Mouse (Mus musculus): ENCODE data around the gene Zswim5. TPM values are rescaled to one million over a fixed set of nuclear protein-coding genes. Genes with fewer than 3 reads are reported as not detected.

The Zswim5 gene
- 0.04 TPM for polyA plus RNA-seq (2017; shearing (Covaris generic))

GRCm38 (mm10) chr4:116876995-116877728, at the start of gene Zswim5:
Zswim5 (plus strand) TSS chr4:116877376.

DNA sequence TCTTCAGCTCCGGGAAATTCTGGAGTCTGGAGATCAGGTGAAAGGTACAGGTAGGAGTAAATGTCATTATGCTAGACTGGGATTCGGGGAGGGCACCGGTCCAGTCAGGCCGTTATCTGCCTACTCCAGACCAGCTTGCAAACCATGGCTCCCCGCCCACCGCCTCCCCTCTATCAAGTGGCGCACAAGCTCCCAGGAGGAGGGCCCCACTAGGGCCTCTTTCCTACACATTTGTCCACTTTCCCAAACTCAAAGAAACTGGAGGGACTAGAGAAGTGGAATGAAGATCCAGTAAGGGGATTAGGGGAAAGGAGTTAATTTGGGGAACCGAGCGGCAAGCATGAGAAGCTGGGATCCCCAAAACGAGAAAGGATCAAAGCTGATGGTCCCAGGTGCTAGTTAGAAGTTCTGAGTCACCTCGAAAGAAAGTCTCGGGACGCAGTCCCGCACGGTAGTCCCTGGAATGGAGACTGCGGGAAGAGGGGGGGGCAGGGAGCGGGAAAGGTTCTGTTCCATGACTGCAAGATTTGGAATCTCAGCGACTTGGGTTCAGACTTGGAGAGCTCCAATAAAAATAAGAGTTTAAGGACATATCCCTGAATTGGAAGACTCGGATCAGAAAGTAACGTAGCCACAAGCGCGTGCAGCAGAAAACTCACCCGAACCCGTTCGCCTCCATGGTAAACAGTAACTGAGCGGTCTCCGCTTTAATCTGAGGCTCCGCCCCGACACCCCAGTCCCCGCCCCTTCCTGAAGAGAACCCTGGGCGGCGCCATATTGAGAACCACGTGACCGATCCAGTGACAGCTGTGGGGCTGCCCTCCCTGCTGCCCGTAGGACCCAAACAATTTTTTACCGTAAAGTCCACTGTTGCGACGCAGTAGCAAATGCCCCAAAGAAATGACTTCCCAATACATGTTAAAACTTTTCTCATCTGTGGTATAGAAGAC, 116.8 kb downstream of the Zswim5 start, which contains the start of gene Urod:
TSS of gene Urod (minus strand) at position 742 of the 950 bp plus-strand sequence.

DNA sequence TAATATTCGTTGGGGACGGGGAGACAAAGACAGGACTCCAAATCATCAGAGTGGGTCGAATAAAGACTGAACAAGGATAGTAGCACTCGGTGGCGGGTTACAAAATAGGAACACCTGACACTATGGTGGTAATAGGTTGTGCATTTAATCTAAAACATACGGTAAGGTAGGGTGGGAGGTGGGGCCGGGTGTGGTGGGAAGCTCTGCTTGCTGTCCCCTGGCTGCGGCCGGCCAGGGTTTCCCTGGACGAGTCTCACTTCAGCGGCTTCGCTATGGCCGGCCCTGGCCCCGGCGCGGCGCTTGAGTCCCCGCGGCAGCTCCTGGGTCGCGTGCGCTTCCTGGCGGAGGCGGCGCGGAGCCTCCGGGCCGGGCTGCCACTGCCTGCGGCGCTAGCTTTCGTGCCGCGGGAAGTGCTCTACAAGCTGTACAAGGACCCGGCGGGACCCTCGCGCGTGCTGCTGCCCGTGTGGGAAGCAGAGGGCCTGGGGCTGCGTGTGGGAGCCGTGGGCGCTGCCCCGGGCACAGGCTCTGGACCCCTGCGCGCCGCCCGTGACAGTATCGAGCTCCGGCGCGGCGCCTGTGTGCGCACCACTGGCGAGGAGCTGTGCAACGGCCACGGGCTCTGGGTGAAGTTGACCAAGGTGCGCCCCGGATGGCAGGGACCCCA, 118.1 kb downstream of the Zswim5 start, which contains the start of gene Hectd3:
TSS of gene Hectd3 (plus strand) at position 187 of the 667 bp plus-strand sequence.

DNA sequence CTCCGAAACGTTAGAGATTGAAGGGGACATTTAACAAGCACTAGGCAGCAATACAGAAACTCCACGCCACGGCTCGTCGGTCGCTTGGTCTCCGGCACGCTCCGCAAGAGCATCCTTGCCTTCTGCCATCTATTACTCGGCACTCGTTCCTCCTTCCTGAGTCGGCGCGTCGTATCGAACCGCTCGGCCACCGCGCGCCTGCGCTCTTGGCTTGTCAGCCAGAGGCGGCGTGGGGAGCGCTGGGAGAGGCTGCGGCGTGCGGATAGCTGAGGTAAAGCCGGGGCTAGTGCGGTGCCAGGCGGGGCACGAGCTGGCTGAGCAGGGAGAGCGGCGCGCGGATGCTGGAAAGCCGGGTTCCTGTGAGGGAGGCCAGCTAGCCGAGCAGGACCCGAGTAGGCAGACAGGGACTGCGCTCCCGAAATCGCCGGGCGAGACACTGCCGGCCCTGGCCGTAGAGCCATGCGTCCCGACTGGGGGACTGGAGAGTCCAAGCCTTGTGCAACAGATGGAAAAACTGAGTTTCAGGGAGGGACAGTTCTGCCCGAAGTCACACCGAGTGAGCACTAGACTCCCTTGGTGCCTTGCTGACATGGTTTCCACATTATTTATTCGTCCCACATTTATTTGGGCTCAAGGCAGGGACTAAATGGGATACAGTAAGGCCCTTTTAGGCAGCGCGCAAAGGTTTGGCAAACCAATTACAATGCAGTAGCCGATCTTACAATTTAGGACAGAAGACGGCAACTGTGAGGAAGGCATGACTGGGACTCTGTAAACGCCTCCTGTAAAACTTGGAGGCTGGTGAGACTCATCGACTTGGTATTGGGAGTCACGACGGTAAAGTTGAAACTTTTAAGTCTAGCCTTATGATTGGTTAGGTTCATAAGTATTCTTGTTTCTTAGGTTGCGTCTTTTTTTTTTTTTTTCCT, 142.3 kb downstream of the Zswim5 start, which contains the start of gene Eif2b3:
TSS of gene Eif2b3 (plus strand) at position 197 of the 929 bp plus-strand sequence.

Other genes starting within 250 kb of the Zswim5 start
- gene Nasp, start 249.4 kb upstream of the Zswim5 start, polyA plus RNA-seq (2017; shearing (Covaris generic)), result 50.5 TPM
- 274 TPM for gene Akr1a1, start 225.7 kb upstream of the Zswim5 start, polyA plus RNA-seq (2017; shearing (Covaris generic))
- gene Prdx1, start 191.8 kb upstream of the Zswim5 start, polyA plus RNA-seq (2017; shearing (Covaris generic)), result 546 TPM
- gene Mmachc, start 169.0 kb upstream of the Zswim5 start, polyA plus RNA-seq (2017; shearing (Covaris generic)), result 8.6 TPM
- 16.4 TPM for gene Ccdc163, start 168.9 kb upstream of the Zswim5 start, polyA plus RNA-seq (2017; shearing (Covaris generic))
- 8.4 TPM for gene Tesk2, start 156.4 kb upstream of the Zswim5 start, polyA plus RNA-seq (2017; shearing (Covaris generic))
- 39.7 TPM for gene Toe1, start 69.7 kb upstream of the Zswim5 start, polyA plus RNA-seq (2017; shearing (Covaris generic))
- gene Mutyh, start 69.7 kb upstream of the Zswim5 start, polyA plus RNA-seq (2017; shearing (Covaris generic)), result 16.4 TPM
- gene Hpdl, start 55.7 kb upstream of the Zswim5 start, polyA plus RNA-seq (2017; shearing (Covaris generic)), result 0.38 TPM
- 100.0 TPM for gene Urod, start 117.0 kb downstream of the Zswim5 start, polyA plus RNA-seq (2017; shearing (Covaris generic))
- gene Hectd3, start 117.9 kb downstream of the Zswim5 start, polyA plus RNA-seq (2017; shearing (Covaris generic)), result 34.9 TPM
- gene Eif2b3, start 142.0 kb downstream of the Zswim5 start, polyA plus RNA-seq (2017; shearing (Covaris generic)), result 32.6 TPM
- not detected for gene Ptch2, start 218.7 kb downstream of the Zswim5 start, polyA plus RNA-seq (2017; shearing (Covaris generic))
- 41.1 TPM for gene Btbd19, start 248.3 kb downstream of the Zswim5 start, polyA plus RNA-seq (2017; shearing (Covaris generic))
- gene Tctex1d4, start 249.4 kb downstream of the Zswim5 start, polyA plus RNA-seq (2017; shearing (Covaris generic)), result 2.5 TPM